8 mouse cellular contexts compared by ENCODE assay signal in the genomic region with DNA sequence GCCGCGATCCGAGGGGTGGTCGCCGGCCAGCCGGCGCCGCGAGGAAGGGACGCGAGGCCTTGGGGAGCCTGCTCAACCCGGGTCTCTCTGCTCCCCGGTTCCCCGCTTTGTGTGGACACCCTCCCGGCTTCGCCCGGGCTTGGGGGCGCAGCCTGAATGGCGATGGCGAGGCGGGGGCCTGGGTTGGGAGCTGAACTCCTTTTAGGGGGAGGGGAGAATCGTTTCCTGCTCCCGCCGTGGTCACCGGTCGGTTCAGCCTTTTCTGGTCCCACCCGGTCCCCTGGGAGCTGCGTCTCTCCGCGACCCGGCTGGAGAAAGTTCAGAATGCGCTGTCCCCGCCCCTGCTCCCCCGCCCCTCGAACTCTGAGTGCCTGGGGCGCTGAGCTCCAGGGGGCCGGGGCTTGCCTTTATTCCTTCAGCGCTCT. TPM values are rescaled to one million over a fixed set of nuclear protein-coding genes. Genes with fewer than 3 reads are reported as not detected.
DNase-seq lines count a peak whose midpoint lies in the region; ATAC-seq and TF ChIP-seq lines count a peak whose summit lies in the region.

No protein-coding gene starts in this region.

- peak overlapping the region; percentile 92 for H3K4me3 ChIP-seq in megakaryocyte, embryonic 14.5 days (replicated peaks)
- H3K4me3 ChIP-seq in intestine, embryonic 16.5 days (ENCODE audit: low read length), result peak overlapping the region; percentile 78
- H3K4me3 ChIP-seq in liver, adult 2 months (ENCODE audit: insufficient read depth, low read depth, low read length), result peak overlapping the region; percentile 69
- peak overlapping the region; percentile 89 for H3K4me3 ChIP-seq in neural tube, embryonic 12.5 days

- no peak for TF ChIP-seq POLR2A in liver, adult 2 months (IDR thresholded peaks at IDR 0.05; ENCODE audit: extremely low read depth, insufficient read depth, low read length)

- peak overlapping the region; percentile 95 for H3K4me2 ChIP-seq in intestine, embryonic 16.5 days (ENCODE audit: low read depth, low read length)
- H3K4me2 ChIP-seq in neural tube, embryonic 12.5 days (replicated peaks), result peak overlapping the region; percentile 84

- H3K36me3 ChIP-seq in megakaryocyte, embryonic 14.5 days (replicated peaks; ENCODE audit: low read length), result peaks cover 41% of the 10 kb centered on the region
- H3K36me3 ChIP-seq in intestine, embryonic 16.5 days (ENCODE audit: control insufficient read depth, insufficient read depth, low read length), result no peaks in the 10 kb centered on the region
- no peaks in the 10 kb centered on the region for H3K36me3 ChIP-seq in liver, adult 2 months (ENCODE audit: control insufficient read depth, insufficient read depth, low read length)
- H3K36me3 ChIP-seq in neural tube, embryonic 12.5 days, result no peaks in the 10 kb centered on the region

- H3K4me1 ChIP-seq in megakaryocyte, embryonic 14.5 days, result peaks cover 76% of the 10 kb centered on the region
- H3K4me1 ChIP-seq in intestine, embryonic 16.5 days (ENCODE audit: control insufficient read depth, insufficient read depth, low read length), result peaks cover 15% of the 10 kb centered on the region; the same call in 1 of the 2 replicates
- H3K4me1 ChIP-seq in liver, adult 2 months (ENCODE audit: control insufficient read depth, insufficient read depth, low read length), result 0 out of 2 replicates have a peak, but pooled peaks cover 2% of the 10 kb centered on the region
- peaks cover 32% of the 10 kb centered on the region for H3K4me1 ChIP-seq in neural tube, embryonic 12.5 days

- DNase-seq in cerebellum, postnatal 4 days (ENCODE audit: low spot score in 2 of 2), result peak; percentile 32 to 39
- DNase-seq in gastrocnemius, postnatal 4 days (ENCODE audit: low spot score in 2 of 2), result peak; percentile 74 to 85
- no peak for DNase-seq in liver, adult 2 months (ENCODE audit: extremely low read depth, low read depth, low spot score)
- DNase-seq in thymus, postnatal 0 days (ENCODE audit: low spot score), result peak; percentile 41

- no peak for ATAC-seq in megakaryocyte, adult 5-6 weeks (ENCODE audit: poor library complexity, severe bottlenecking)
- ATAC-seq in intestine, embryonic 16.5 days, result peak; percentile 59
- peak; percentile 66 for ATAC-seq in neural tube, embryonic 12.5 days (ENCODE audit: low FRiP score, low read depth)

- no peaks in the 10 kb centered on the region for H3K27me3 ChIP-seq in megakaryocyte, embryonic 14.5 days (replicated peaks)
- no peaks in the 10 kb centered on the region for H3K27me3 ChIP-seq in intestine, embryonic 16.5 days (replicated peaks; ENCODE audit: control insufficient read depth, insufficient read depth, low read length)
- peaks cover 2% of the 10 kb centered on the region; the same call in 1 of the 2 replicates for H3K27me3 ChIP-seq in liver, adult 2 months (ENCODE audit: control insufficient read depth, insufficient read depth, low read length)
- no peaks in the 10 kb centered on the region for H3K27me3 ChIP-seq in neural tube, embryonic 12.5 days (replicated peaks)

- peak overlapping the region; percentile 89 for H3K9ac ChIP-seq in intestine, embryonic 16.5 days (ENCODE audit: low read depth, low read length)
- H3K9ac ChIP-seq in liver, adult 2 months (ENCODE audit: low read depth, low read length), result peak overlapping the region; percentile 86
- H3K9ac ChIP-seq in neural tube, embryonic 12.5 days, result peak overlapping the region; percentile 99

- H3K79me2 ChIP-seq in liver, adult 2 months (ENCODE audit: control insufficient read depth, insufficient read depth, low read length), result no peaks in the 10 kb centered on the region

- no peak for TF ChIP-seq CTCF in liver, adult 2 months (IDR thresholded peaks at IDR 0.05; ENCODE audit: low read depth, low read length)

- WGBS in intestine, embryonic 16.5 days, result 1% methylated on average over 36 of the region's 38 CpGs
- WGBS in liver, adult 2 months, result 6% methylated on average over 38 of the region's 38 CpGs
- WGBS in neural tube, embryonic 12.5 days, result under 1% methylated on average over 38 of the region's 38 CpGs

- peak overlapping the region; percentile 91 for H3K27ac ChIP-seq in intestine, embryonic 16.5 days (ENCODE audit: low read length)
- peak overlapping the region; percentile 28; the same call in 1 of the 2 replicates for H3K27ac ChIP-seq in liver, adult 2 months (replicated peaks; ENCODE audit: insufficient read depth, low read depth, low read length)
- peak overlapping the region; percentile 87 for H3K27ac ChIP-seq in neural tube, embryonic 12.5 days

- H3K9me3 ChIP-seq in megakaryocyte, embryonic 14.5 days, result no peaks in the 10 kb centered on the region
- no peaks in the 10 kb centered on the region for H3K9me3 ChIP-seq in intestine, embryonic 16.5 days (ENCODE audit: control insufficient read depth, low read length)
- H3K9me3 ChIP-seq in neural tube, embryonic 12.5 days, result no peaks in the 10 kb centered on the region

RNA-seq across cellular contexts. Expression of a gene that starts 1.8 kb away (rescaled TPM):
- 294 and 346 TPM in 2 replicates for polyA plus RNA-seq in megakaryocyte, embryonic 14.5 days (2012; ENCODE audit: insufficient read depth, low replicate concordance)
- total RNA-seq in megakaryocyte, adult 5-6 weeks (2015), result 0.67 and 0.73 TPM in 2 replicates
- total RNA-seq in megakaryocyte, adult 5-6 weeks (2017), result 1.3 and 2.2 TPM in 2 replicates
- total RNA-seq in gastrocnemius, postnatal 4 days (2021), result 10 to 100 TPM; 47.4 to 53.8 TPM
- 8.0 and 8.5 TPM in 2 replicates for polyA plus RNA-seq in intestine, embryonic 16.5 days (2015; fragmentation: Nextera tagmentation; extraction: Ambion mirVana)
- total RNA-seq in liver, adult 2 months (2014; rRNA removed), result 0.87 and 1.5 TPM in 2 replicates
- polyA plus RNA-seq in liver, adult 2 months (2012; rRNA removed), result 1.1 and 1.7 TPM in 2 replicates
- 50.2 and 50.7 TPM in 2 replicates for polyA plus RNA-seq in neural tube, embryonic 12.5 days (2016; fragmentation: Nextera tagmentation; extraction: Ambion mirVana)
- 10.7 and 11.4 TPM in 2 replicates for polyA plus RNA-seq in thymus, postnatal 0 days (2015; fragmentation: Nextera tagmentation; extraction: Ambion mirVana)

RNA-seq across cellular contexts. Expression of a gene that starts 31.5 kb away (rescaled TPM):
- polyA plus RNA-seq in megakaryocyte, embryonic 14.5 days (2012; ENCODE audit: insufficient read depth, low replicate concordance), result 5.8 and 9.9 TPM in 2 replicates
- 46.4 and 55.3 TPM in 2 replicates for total RNA-seq in megakaryocyte, adult 5-6 weeks (2015)
- 22.6 and 25.0 TPM in 2 replicates for total RNA-seq in megakaryocyte, adult 5-6 weeks (2017)
- 10 to 100 TPM; 39.5 to 44.8 TPM for total RNA-seq in gastrocnemius, postnatal 4 days (2021)
- polyA plus RNA-seq in intestine, embryonic 16.5 days (2015; fragmentation: Nextera tagmentation; extraction: Ambion mirVana), result 23.3 and 24.1 TPM in 2 replicates
- 5.8 and 6.6 TPM in 2 replicates for total RNA-seq in liver, adult 2 months (2014; rRNA removed)
- 3.6 and 3.8 TPM in 2 replicates for polyA plus RNA-seq in liver, adult 2 months (2012; rRNA removed)
- 73.9 and 84.7 TPM in 2 replicates for polyA plus RNA-seq in neural tube, embryonic 12.5 days (2016; fragmentation: Nextera tagmentation; extraction: Ambion mirVana)
- polyA plus RNA-seq in thymus, postnatal 0 days (2015; fragmentation: Nextera tagmentation; extraction: Ambion mirVana), result 32.8 and 33.1 TPM in 2 replicates

RNA-seq across cellular contexts. Expression of a gene that starts 52.4 kb away (rescaled TPM):
- polyA plus RNA-seq in megakaryocyte, embryonic 14.5 days (2012; ENCODE audit: insufficient read depth, low replicate concordance), result 25.7 and 74.9 TPM in 2 replicates
- 146 and 156 TPM in 2 replicates for total RNA-seq in megakaryocyte, adult 5-6 weeks (2015)
- 369 and 388 TPM in 2 replicates for total RNA-seq in megakaryocyte, adult 5-6 weeks (2017)
- total RNA-seq in gastrocnemius, postnatal 4 days (2021), result 100 to 1,000 TPM; 171 to 215 TPM
- polyA plus RNA-seq in intestine, embryonic 16.5 days (2015; fragmentation: Nextera tagmentation; extraction: Ambion mirVana), result 169 and 170 TPM in 2 replicates
- 72.0 and 84.0 TPM in 2 replicates for total RNA-seq in liver, adult 2 months (2014; rRNA removed)
- 33.4 and 44.1 TPM in 2 replicates for polyA plus RNA-seq in liver, adult 2 months (2012; rRNA removed)
- polyA plus RNA-seq in neural tube, embryonic 12.5 days (2016; fragmentation: Nextera tagmentation; extraction: Ambion mirVana), result 446 and 488 TPM in 2 replicates
- polyA plus RNA-seq in thymus, postnatal 0 days (2015; fragmentation: Nextera tagmentation; extraction: Ambion mirVana), result 308 and 311 TPM in 2 replicates

Comparison
In these comparisons a context has a peak if more than half of its experiments do, and no peak if none do; other contexts are left out.
1. H3K27ac ChIP-seq: peak in every context shown above with its lines; median percentile 91 in intestine, embryonic 16.5 days; 87 in neural tube, embryonic 12.5 days; 28 in liver, adult 2 months.